Mouse (Mus musculus) right cerebral cortex, adult 2 months (tissue): Measurements from ENCODE around the gene Rpa2.
"Not testable (repeated sequence)": the region's sequence is repeated elsewhere in the genome, so short reads cannot be mapped to it uniquely, and the experiment has no call there.

Experiments used
- DNase-seq, 2 experiments: peaks; one replicate each; pipeline ENCODE4 v3.0.0; 2021 to 2022; ENCODE audit warnings: low spot score in 2 of 2

Gene Rpa2

DNA sequence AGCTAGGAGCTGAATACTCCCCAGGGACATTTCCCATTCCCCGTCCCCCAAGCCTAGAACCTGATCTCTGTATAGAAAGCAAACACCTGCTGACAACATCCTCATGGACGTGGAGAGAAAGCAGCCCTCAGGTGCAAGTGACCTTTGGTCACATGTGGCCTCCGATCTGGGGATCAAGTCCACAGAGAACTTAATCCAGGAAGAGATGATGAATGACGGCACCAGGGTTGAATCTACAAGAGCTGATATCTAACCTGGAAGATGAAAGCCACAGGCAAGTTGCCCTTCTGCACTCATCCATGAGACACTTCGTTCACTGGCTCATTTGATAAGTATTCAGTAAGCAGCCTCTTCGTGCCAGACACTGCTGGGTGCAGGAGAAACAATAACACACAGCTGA lies 5.5 kb upstream of the Rpa2 start:
- no peak for DNase-seq

DNA sequence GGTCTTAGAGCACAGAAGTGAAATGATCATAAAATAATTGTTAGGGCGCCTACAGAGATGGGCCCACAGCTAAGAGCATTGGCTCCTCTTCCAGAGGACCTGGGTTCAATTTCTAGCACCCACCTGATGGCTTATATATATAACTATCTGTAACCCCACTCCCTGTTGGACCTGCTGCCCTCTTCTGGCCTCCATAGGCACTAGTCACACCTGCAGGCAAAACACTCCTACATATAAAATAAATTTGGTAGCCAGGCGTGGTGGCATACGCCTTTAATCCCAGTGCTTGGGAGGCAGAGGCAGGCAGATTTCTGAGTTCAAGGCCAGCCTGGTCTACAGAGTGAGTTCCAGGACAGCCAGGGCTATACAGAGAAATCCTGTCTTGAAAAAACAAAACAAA lies 5.0 kb upstream of the Rpa2 start:
- not testable (repeated sequence) for DNase-seq

DNA sequence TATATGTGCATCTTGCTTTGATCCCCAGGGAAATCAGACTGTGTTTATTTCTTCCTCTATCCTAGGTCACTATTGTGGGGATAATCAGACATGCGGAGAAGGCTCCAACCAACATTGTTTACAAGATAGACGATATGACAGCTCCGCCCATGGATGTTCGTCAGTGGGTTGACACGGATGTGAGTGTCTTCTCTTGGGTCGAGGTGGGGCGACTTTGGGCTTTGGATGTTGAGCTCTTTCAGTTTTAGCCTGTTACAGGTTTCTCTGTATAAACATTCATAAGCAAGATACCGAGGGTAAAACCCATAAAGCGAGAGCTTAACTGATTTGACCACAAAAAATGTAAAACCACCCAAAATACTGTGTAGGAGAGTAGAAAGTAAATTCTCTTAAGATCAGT lies 3.6 kb downstream of the Rpa2 start:
- no peak for DNase-seq

DNA sequence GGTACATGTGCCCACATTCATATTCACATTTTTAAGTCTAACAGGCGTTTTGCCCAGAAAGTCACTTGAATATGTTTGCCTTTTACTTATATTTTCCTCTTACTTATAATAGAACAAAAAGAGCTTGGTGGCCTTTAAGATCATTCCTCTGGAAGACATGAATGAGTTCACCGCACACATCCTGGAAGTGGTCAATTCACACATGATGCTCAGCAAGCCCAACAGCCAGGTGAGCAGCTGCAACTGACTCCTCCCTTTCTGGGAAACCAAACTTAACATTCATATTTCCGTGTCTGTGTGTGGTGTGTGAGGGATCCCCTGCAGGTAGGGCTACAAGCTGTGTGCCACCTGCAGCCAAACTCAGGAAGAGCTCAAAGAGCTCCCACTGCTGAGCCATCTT lies 6.8 kb downstream of the Rpa2 start:
- no peak for DNase-seq

DNA sequence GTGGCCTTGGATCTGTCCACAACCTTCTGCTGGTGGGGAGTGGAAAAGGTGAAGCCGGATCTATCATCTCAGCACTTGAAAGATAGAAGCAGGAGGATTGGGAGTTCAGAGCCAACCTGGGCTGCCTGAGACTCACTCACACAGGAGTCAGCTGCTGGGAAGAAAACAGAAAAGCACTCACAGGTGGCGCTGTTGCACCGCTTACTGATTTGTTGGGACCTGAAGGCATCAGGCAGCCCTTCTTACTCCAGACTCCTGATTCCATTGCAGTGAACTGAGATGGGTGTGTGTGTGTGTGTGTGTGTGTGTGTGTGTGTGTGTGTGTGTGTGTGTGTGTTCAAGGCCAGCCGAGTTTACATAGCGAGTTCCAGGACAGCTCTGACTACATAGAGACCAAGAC lies 8.6 kb downstream of the Rpa2 start:
- peak; percentile 86 to 88 for DNase-seq

DNA sequence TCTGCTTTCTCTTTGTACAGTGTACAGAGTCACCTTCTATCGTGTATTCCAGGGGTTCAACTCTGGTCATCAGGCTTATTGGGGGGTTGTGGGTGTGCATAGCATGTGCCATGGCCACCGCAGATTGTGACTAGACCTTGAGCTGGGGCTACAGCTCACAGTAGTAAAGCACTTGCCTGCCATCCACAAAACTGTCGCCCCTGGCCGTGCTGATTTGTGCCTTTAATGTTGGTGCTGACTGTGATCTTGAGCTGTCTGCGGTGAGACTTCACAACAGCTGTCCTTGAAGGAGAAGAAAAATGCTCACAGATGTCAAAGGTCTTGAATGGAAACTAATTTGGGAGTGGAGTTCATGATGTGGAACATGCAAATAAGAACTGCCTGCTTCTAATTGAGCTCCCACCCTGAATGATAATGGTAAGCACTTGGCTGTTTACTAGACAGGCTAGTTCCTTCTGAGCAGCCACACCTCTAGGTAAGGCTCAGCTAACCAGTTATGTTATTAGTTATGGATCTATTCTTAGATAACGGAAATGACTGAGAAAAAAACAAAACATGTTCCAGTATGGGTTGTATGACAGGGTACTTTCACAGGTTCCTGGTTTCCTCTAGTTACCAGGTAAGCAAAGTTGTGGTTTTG lies 10.6 kb downstream of the Rpa2 start:
- DNase-seq: no peak

DNA sequence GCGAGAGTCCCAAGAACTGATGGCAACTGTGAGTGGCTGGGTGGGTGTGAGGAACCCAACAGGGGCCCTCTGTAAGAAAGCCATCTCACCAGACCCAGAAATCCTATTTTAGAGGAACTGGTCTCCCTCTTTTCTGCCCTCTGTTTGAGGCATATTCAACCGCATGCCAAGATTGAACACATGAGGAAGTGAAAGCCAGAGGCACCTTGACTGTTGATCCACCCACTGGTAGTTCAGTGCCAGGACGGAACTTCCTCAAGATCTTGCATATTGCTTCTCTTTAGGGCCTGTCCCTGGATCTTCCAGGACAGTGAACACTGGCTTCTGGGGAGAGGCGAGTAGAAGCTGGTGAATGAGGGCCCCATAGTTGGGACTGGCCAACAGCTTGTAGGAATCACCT lies 12.2 kb downstream of the Rpa2 start:
- no peak for DNase-seq

DNA sequence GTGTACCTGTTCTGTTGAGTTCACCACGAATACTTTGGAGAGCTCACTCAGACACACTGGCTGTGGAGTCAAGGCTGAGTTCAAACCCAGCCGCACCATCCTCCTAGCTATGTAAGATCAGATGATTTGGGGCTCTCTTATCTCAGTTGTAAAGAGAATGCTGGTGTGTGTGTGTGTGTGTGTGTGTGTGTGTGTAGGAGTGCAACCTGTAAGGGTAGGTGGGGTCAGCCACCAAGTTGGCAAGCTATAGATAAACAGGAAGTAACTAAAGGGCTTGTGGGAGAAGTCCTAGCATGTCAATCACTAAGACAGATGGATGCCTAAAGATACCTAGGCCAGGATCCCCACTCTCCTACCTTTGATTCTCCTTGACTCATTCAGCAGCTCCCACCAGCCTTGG lies 15.6 kb downstream of the Rpa2 start:
- no peak for DNase-seq

DNA sequence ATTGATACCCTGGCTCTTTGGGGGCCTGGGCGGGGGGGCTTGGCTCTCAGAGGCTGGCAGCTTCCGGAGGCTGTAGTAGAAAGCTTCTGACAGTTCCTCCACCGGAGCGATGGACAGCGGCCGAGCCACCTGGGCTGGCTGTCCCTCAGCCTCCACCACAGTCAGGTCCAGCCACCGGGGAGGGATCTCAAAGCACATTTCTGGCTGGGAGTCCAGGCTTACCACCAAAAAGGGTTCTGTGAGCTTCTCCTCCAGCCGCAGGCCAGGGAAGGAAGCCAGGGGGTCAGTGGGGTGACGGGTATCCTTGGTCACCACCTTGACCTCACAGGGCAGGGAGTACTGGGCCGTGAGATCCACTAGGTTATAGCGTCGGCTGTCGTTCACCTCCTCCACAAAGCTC lies 17.1 kb downstream of the Rpa2 start:
- DNase-seq: no peak

DNA sequence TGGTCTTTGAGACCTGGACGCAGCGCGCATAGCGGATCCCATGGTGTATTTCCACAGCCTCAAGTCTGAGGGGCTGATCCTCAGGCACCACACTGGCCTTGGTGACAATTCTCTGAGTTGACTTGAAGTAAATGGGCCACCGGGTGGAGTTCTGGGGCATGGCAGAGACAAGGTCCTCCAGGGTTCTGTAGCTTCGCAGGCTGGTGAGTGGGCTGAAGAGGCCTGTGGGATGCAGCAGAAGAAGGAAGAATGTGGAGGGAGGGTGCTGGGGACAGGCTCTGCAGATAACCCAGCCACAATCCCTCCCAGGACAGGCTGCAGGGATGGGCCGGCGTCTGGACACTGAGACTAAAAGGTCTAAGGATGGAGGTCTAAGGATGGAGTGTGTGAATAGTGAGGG lies 21.6 kb downstream of the Rpa2 start:
- DNase-seq: no peak

DNA sequence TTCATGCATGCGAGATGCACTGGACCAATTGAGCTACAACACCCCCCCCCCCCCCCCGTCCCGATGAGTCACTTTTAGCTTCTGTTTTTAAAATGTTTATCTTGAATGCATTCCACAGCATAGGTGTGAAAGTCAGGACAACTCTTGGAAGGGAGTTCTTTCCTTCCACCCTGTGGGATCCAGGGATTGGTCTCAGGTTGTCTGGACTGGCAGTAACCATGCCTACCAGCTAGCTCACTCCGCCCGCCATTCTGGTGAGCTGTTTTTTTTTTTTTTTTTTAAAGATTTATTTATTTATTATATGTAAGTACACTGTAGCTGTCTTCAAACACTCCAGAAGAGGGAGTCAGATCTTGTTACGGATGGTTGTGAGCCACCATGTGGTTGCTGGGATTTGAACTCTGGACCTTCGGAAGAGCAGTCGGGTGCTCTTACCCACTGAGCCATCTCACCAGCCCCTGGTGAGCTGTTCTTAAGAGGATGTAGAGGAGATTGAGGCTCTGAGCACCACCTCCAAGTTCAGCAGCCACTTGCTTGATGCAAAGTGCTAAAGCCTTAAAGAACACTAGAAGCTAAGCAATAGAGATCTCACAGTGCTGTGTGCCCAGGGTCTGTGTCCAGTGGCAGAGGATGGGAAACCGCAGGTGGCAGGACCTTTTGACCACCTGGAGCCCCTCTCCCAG lies 25.3 kb downstream of the Rpa2 start:
- DNase-seq: not testable (repeated sequence)

DNA sequence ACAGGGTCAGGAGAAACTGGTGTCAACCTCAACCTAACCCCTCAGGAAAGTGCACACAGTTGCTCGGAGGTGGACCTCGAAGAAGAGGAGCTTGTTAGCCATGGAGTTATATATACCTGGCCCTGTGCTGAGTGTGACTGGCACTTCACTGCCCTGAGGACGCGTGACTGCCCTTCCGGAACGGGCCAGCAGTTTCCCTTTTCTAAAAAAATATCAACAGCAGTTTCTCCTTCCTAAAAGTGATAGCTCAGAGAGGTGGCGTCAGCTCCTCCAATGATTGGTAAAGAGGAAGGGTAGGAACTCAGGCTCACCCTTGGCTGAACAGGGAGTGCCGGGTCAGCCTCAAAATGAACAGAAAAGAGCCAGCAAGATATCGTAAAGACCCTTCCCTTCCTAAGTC lies 25.9 kb downstream of the Rpa2 start:
- no peak for DNase-seq

DNA sequence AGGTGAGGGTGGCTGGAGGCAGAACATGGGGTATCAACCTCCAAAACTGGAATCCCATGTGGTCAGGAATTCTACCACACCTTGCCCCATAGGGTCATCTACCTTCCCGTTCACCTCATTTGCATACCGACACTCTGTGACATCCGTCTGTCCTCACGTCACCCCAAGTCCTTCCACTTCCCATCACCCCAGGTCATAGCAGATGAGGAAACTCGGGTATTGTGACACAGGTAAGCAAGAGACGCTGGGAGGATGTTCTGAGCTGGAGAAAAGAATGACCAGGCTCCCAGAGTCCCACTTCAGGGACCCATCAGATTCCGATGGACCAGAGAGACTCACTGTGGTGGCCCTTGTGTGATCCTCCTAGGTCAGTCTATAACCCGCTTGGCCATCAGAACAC lies 26.6 kb downstream of the Rpa2 start:
- DNase-seq: no peak

DNA sequence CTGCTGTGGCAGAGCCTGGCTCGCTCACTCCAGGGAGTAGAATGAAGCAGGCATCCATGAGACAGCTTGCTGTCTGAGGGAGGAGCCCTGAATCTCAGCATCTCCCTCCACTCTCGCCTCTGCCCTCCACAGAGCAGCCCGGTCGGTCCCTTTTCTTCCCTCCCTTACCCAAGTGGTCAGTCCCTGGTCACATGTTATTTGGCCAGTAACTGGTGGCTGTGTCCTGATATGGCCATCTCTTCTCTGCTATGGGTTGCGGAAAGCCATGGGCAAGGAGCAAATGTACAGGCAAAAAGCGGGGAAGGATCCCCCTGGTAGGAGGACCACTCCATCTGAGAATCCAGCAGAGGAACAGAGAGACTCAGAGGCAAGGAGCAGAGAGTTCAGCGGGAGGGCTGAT lies 27.0 kb downstream of the Rpa2 start:
- DNase-seq: no peak

DNA sequence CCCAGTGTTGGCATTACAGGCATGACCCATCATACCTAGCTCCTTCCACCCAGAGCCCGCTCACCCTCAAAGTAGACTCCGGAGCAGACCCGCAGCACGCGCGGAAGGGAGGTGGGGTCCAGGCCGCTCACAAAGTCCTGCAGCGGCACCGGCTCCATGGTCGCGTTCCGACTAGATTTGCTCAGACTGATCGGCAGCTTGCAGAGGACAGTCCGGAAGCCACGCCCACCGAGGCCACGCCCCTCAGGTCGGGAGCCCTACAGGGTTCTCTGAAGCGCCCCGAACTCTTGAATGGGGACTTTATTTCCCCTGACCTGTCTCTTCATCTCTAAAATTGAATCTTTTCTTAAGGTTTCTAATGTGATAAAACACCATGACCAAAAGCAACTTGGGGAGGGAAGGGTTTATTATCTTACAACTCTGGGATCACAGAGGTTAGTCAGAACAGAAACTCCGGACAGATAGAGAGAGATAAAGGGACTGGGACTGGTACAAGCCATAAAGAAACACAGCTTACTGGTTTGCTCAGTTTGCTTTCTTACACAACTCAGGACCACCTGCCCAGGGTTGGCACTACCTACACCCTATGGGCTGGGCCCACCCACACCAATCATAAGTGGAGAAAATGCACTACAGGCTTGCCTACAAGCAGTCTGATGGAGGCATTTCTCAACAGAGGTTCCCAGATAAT lies 28.2 kb downstream of the Rpa2 start, which contains the start of gene Themis2:
Gene Themis2 (minus strand): TSS at position 192 of the 691 bp plus-strand sequence.
- DNase-seq: no peak

DNA sequence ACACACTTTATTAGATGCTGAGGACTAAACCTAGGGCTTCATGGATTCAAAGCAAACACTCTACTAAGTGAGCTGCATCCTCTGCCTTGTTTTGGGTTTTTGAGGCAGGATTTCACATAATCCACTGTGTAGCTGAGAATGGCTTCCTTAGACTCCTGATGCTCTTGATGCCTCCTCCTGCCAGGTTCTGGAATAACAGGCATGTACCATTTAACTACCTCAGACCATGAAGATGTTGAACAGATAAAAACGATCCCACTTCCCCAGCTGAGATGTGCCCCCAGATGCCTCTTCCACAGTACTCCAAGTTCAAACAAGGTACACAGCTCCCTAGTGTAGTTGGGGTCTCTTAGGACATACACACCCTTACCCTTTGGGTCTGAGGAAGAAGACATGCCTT lies 29.3 kb downstream of the Rpa2 start:
- no peak for DNase-seq

DNA sequence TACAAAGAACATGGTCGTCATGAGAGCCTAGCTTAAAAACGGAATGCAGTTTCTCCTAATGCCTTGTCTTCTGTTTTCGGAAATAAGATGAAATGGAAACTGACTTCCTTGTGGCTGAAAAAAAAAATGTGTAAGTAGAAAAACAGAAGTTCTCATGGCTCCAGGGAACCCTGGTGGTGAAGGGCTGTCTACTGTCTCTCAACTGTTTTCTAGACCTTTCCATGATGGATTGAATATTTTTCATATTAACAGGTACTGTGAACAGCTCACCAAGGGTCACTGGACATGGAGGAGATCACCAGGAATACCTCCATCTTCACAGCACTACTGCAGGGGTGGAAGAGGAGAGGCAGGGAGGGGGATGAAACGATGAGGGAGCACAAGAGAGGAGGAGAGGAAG lies 29.9 kb downstream of the Rpa2 start:
- no peak for DNase-seq

DNA sequence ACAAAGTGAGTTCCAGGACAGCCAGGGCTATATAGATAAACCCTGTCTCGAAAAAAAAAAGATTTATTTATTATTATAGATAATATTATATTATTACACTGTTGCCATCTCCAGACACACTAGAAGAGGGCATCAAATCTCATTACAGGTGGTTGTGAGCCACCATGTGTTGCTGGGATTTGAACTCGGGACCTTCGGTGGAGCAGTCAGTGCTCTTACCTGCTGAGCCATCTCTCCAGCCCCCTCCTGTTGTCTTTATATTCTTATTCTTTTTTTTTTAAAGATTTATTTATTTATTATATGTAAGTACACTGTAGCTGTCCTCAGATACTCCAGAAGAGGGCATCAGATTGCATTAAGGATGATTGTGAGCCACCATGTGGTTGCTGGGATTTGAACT lies 30.5 kb downstream of the Rpa2 start:
- not testable (repeated sequence) for DNase-seq

DNA sequence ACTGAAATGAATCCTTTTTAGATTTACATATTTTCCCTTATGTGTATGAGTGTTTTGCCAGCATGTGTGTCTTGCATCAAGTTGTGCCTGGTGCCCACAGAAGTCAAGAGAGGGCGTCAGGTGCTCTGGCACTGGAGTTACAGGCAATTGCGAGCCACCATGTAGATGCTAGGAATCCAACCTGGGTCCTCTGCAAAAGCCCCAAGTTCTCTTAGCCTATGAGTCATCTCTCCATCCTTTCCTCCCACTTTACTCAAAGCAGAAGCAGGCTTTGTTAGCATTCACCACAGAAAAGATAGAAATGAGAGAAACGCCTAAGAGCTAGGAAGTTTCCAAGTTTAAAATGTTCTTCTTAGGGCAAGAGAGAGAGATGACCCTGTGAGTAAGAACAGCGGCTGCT lies 31.7 kb downstream of the Rpa2 start:
- DNase-seq: no peak

DNA sequence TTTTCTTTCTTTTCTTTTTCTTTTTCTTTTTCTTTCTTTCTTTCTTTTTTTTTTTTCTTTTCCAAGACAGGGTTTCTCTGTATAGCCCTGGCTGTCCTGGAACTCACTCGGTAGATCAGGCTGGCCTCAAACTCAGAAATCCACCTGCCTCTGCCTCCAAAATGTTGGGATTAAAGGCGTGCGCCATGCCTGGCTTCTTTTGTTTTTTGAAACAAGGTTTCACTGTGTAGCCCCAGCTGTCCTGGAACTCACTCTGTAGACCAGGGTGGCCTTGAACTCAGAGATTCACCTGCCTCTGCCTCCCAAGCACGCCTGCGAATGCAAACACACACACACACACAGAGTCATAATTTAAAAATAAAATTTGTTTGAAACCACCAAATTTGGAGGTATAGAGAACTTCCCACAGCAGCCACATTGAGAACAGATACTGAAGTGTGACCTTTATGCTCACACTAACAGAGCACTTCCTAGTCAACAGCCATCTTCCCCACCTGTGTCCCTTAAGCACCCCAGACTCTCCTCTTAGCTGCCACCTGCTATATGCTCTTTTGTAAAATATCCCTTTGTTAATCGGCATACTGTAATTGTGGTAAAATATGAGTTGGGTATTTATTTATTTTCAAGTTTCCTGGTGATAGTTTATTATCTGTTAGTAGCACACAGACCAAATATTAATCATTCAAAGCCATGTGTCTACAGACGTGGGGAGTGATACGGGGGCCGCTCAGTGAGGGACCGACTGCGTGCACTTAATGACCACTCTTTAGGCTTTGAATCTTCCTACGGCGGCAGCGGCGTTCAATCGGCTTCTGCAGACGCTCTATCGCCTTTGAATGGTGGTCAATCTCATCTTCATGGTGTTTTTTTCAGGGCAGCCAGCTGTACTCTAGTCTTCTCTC lies 33.3 kb downstream of the Rpa2 start:
- no peak for DNase-seq

DNA sequence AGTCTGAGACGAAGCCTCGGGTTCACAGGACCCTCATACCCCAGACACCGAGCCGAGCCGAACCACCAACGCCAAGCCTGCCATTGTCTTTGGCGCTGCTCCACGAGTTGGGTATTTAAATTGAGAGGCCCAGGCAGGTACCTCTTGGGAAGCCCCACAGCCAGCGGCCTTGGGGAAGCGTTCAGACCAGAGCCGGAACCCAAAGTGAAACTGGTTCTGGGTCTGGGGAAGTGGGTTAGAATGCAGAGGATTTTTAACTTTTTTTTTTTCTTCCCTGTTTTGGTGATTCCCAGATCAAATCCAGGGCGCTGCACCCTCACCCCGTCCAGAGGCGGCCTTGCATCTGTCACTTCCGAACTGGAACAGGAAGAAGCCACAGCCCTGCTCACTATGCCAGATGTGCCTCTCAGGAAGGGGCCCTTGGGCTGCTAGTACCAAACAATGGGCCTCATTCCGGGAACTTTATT lies 34.1 kb downstream of the Rpa2 start:
- DNase-seq: no peak

DNA sequence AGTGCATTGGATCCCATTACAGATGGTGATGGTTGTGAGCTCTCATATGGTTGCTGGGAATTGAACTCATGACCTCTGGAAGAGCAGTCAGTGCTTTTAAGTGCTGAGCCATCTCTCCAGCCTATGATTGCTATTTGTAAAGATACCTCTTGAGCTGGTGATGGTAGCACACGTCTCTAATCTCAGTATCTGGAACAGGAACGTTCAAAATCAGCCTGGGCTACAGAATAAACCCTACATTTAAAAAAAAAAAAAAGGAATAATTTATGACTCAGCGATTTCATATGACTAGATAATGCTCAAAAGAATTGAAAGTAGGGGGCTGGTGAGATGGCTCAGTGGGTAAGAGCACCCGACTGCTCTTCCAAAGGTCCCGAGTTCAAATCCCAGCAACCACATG lies 35.1 kb downstream of the Rpa2 start:
- no peak for DNase-seq
